Mouse (Mus musculus): Measurements from ENCODE around the gene Tcf12. TPM values are rescaled to one million over a fixed set of nuclear protein-coding genes. Genes with fewer than 3 reads are reported as not detected.

The Tcf12 gene
- polyA plus RNA-seq, 1 experiment from 2014 or later = 80.0 TPM

DNA sequence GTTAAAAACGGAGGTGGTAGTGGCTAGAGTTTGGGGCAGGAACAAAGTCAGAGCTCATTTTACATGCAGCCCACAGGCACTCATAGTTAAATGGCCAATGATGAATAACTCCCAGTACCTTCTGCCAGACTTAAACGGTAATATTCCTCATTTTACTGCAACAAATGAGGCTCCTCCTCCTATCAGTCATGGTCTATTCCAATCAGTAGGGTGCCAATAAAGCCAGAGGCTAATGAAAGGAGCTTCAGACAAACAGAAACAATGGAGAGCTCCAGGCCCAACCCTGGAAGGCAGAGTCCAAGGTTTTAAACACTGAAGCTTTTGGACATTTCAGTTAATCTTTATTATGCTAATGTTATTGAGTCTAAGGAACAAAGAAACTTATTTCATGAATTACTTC, 232.3 kb downstream of the Tcf12 start:
- no peak overlapping the region for H3K9ac ChIP-seq (replicated peaks; ENCODE audit: low read depth, low read length)
- no peaks in the 10 kb centered on the region for H3K27me3 ChIP-seq (ENCODE audit: control insufficient read depth, insufficient read depth, low read length)
- peak overlapping the region; percentile 72; the same call in 1 of the 2 replicates for H3K27ac ChIP-seq (ENCODE audit: low read length)
- no peak for ATAC-seq (ENCODE audit: insufficient number of reproducible peaks, insufficient read depth, low FRiP score, low read depth)
- H3K36me3 ChIP-seq (ENCODE audit: control insufficient read depth, insufficient read depth, low read length) = peaks cover 10% of the 10 kb centered on the region
- H3K4me3 ChIP-seq (ENCODE audit: low read depth, low read length) = no peak overlapping the region
- 21% methylated on average over 2 of the region's 2 CpGs for WGBS
- H3K4me2 ChIP-seq (replicated peaks; ENCODE audit: low read depth, low read length) = no peak overlapping the region
- peaks cover 23% of the 10 kb centered on the region for H3K4me1 ChIP-seq (ENCODE audit: control insufficient read depth, insufficient read depth, low read length)
- H3K9me3 ChIP-seq (ENCODE audit: control insufficient read depth, low read depth, low read length) = no peaks in the 10 kb centered on the region

DNA sequence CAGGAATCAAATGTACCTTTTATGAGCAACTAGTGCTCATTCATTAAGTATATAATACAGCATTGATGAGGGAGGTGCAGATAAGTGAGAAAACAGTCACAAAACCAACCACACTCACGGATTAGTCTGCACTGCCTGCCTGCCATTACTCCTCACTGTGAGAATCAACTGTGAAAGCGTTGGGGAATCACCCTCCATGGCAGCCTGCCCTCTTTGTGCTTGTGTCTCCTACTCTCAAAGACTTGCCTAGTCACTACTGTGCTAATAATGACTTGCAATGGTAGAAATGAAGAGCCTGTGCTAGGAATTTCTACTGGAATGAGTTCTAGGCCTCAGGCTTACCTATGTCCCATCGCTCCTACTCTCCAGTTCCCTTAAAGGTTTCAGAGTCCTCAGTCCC, 233.8 kb downstream of the Tcf12 start:
- Histone ChIP-seq H3K9me3 (ENCODE audit: control insufficient read depth, low read depth, low read length) (no peaks in the 10 kb centered on the region), H3K4me1 (ENCODE audit: control insufficient read depth, insufficient read depth, low read length) (peaks cover 23% of the 10 kb centered on the region), H3K36me3 (ENCODE audit: control insufficient read depth, insufficient read depth, low read length) (peaks cover 9% of the 10 kb centered on the region; the same call in 1 of the 2 replicates), H3K9ac (replicated peaks; ENCODE audit: low read depth, low read length) (no peak overlapping the region), H3K27me3 (ENCODE audit: control insufficient read depth, insufficient read depth, low read length) (no peaks in the 10 kb centered on the region), H3K27ac (ENCODE audit: low read length) (no peak overlapping the region), H3K4me3 (ENCODE audit: low read depth, low read length) (no peak overlapping the region), H3K4me2 (replicated peaks; ENCODE audit: low read depth, low read length) (no peak overlapping the region)
- WGBS = 86% methylated on average over 3 of the region's 3 CpGs
- no peak for ATAC-seq (ENCODE audit: insufficient number of reproducible peaks, insufficient read depth, low FRiP score, low read depth)

DNA sequence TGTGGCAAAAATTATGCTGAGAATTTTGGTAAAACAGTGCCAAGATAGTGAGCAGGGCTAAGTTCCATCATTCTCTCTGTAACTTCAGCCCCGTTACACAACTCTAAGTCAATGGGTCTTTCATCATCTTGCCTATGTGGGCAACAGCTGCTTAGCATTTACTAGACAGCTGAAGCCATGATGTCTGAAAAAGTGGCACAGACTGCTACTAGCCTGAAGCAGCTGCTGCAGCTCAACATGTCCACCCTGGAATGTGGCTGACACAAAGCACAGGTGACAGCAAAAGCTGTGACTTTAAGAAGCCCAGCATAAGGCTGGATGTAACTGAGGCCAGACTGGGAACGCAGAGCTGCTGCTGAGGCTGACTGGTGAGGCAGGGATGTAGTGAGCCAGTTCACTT, 236.9 kb downstream of the Tcf12 start:
- no peaks in the 10 kb centered on the region for H3K9me3 ChIP-seq (ENCODE audit: control insufficient read depth, low read depth, low read length)
- peaks cover 5% of the 10 kb centered on the region; the same call in 1 of the 2 replicates for H3K4me1 ChIP-seq (ENCODE audit: control insufficient read depth, insufficient read depth, low read length)
- H3K4me2 ChIP-seq (replicated peaks; ENCODE audit: low read depth, low read length) = no peak overlapping the region
- WGBS = 60% methylated on average over 2 of the region's 2 CpGs
- ATAC-seq (ENCODE audit: insufficient number of reproducible peaks, insufficient read depth, low FRiP score, low read depth) = no peak
- H3K4me3 ChIP-seq (ENCODE audit: low read depth, low read length) = no peak overlapping the region
- peaks cover 10% of the 10 kb centered on the region; the same call in 1 of the 2 replicates for H3K36me3 ChIP-seq (ENCODE audit: control insufficient read depth, insufficient read depth, low read length)
- H3K27me3 ChIP-seq (ENCODE audit: control insufficient read depth, insufficient read depth, low read length) = no peaks in the 10 kb centered on the region
- no peak overlapping the region for H3K27ac ChIP-seq (ENCODE audit: low read length)
- H3K9ac ChIP-seq (replicated peaks; ENCODE audit: low read depth, low read length) = no peak overlapping the region

DNA sequence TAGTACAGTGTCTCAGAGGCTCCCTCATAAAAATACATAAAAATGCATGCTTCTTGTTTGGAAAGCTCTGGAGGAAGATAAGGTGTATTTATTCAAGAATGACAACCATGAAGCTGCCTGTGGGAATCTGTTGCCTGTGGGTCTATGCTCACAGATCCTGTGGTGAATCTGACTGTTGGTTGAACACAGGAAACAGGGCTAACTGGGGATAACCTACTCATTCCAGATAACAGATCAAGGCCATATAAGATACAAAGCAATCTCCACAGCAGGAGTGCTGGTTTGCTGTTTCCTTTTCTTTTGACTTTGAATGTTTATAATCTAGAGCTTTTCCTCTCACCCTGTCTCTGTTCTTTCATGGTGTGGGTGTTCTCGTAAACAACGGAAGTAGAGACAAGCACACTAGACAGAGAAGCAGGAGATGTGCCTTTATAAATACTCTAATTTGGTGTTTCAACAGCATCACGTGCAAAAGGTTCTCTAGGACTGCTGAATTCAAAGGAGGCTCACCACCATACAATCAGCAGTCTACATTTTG, 237.6 kb downstream of the Tcf12 start:
- H3K36me3 ChIP-seq (ENCODE audit: control insufficient read depth, insufficient read depth, low read length) = peaks cover 10% of the 10 kb centered on the region; the same call in 1 of the 2 replicates
- H3K4me2 ChIP-seq (replicated peaks; ENCODE audit: low read depth, low read length) = no peak overlapping the region
- WGBS = 76% methylated on average over 3 of the region's 3 CpGs
- H3K4me1 ChIP-seq (ENCODE audit: control insufficient read depth, insufficient read depth, low read length) = 0 out of 2 replicates have a peak, but pooled peaks cover under 1% of the 10 kb centered on the region
- H3K9me3 ChIP-seq (ENCODE audit: control insufficient read depth, low read depth, low read length) = no peaks in the 10 kb centered on the region
- no peak for ATAC-seq (ENCODE audit: insufficient number of reproducible peaks, insufficient read depth, low FRiP score, low read depth)
- no peak overlapping the region for H3K27ac ChIP-seq (ENCODE audit: low read length)
- no peaks in the 10 kb centered on the region for H3K27me3 ChIP-seq (ENCODE audit: control insufficient read depth, insufficient read depth, low read length)
- no peak overlapping the region for H3K9ac ChIP-seq (replicated peaks; ENCODE audit: low read depth, low read length)
- H3K4me3 ChIP-seq (ENCODE audit: low read depth, low read length) = no peak overlapping the region

DNA sequence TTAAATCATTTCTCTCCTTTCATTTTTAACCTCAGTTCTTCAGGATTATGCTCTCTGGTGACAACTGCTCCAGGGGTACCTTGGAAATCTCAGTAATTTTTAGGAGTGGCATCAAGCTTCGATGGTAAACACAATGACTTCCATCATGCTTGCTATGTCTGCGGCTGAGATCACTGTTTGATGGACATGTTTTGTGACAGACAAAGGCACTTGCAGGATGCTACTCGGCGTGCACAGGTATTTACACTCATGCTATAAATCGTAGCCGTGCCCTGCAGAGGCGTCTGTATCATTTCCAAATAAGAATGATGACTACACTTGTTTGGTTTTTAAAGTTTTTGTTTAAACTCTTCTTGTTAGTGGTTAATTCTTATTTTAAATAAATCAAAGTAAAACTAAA, 248.3 kb downstream of the Tcf12 start:
- H3K27me3 ChIP-seq (ENCODE audit: control insufficient read depth, insufficient read depth, low read length) = no peaks in the 10 kb centered on the region
- WGBS = 51% methylated on average over 7 of the region's 7 CpGs
- H3K4me1 ChIP-seq (ENCODE audit: control insufficient read depth, insufficient read depth, low read length) = no peaks in the 10 kb centered on the region
- ATAC-seq (ENCODE audit: insufficient number of reproducible peaks, insufficient read depth, low FRiP score, low read depth) = no peak
- H3K36me3 ChIP-seq (ENCODE audit: control insufficient read depth, insufficient read depth, low read length) = peaks cover 16% of the 10 kb centered on the region
- H3K4me3 ChIP-seq (ENCODE audit: low read depth, low read length) = no peak overlapping the region
- H3K27ac ChIP-seq (ENCODE audit: low read length) = no peak overlapping the region
- H3K4me2 ChIP-seq (replicated peaks; ENCODE audit: low read depth, low read length) = no peak overlapping the region
- H3K9ac ChIP-seq (replicated peaks; ENCODE audit: low read depth, low read length) = no peak overlapping the region
- H3K9me3 ChIP-seq (ENCODE audit: control insufficient read depth, low read depth, low read length) = no peaks in the 10 kb centered on the region

DNA sequence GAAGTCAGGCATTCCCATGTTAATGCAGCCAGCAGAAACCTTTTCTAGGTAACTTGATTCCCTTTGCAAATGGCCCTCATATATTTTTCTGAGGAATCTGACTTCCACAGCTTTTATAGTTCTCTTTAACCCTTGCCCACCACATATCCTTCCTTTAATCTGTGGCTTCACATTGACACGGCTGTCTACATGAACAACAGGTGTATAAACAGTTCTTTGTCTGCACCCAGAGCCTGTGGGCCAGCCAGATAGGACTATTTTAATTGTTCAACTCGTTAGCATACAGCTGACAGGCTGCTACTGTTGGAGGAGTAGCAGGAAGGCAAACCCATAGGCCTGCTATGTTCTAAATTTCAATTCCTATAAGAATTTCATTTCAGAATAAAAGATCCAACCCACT, 250.0 kb downstream of the Tcf12 start:
- Histone ChIP-seq H3K4me2 (replicated peaks; ENCODE audit: low read depth, low read length) (no peak overlapping the region), H3K9me3 (ENCODE audit: control insufficient read depth, low read depth, low read length) (no peaks in the 10 kb centered on the region), H3K4me1 (ENCODE audit: control insufficient read depth, insufficient read depth, low read length) (no peaks in the 10 kb centered on the region), H3K9ac (replicated peaks; ENCODE audit: low read depth, low read length) (no peak overlapping the region), H3K27ac (ENCODE audit: low read length) (no peak overlapping the region), H3K27me3 (ENCODE audit: control insufficient read depth, insufficient read depth, low read length) (no peaks in the 10 kb centered on the region), H3K36me3 (ENCODE audit: control insufficient read depth, insufficient read depth, low read length) (peaks cover 13% of the 10 kb centered on the region), H3K4me3 (ENCODE audit: low read depth, low read length) (no peak overlapping the region)
- no peak for ATAC-seq (ENCODE audit: insufficient number of reproducible peaks, insufficient read depth, low FRiP score, low read depth)
- WGBS = 37% methylated on average over 2 of the region's 2 CpGs

DNA sequence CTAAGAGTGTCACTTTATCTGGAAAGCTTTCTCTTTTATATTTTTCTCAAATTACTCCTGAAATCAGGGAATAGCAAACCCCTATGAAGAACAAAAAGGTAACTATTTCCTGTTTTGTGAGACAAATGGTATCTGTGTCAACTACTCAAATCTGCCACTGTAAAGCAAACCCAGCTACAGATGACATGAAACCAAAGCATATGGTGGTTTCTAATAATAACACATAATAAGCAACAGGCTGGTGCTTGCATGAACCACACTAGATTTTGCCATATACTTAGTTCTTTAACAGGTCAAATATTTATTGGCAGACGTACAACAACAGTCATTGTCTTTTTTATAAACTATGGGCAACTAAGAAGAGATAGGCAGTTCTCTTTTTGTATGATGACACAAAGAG, 253.7 kb downstream of the Tcf12 start:
- peaks cover 42% of the 10 kb centered on the region for H3K36me3 ChIP-seq (ENCODE audit: control insufficient read depth, insufficient read depth, low read length)
- ATAC-seq (ENCODE audit: insufficient number of reproducible peaks, insufficient read depth, low FRiP score, low read depth) = no peak
- H3K9me3 ChIP-seq (ENCODE audit: control insufficient read depth, low read depth, low read length) = no peaks in the 10 kb centered on the region
- WGBS = 84% methylated on average over 1 of the region's 1 CpGs
- H3K9ac ChIP-seq (replicated peaks; ENCODE audit: low read depth, low read length) = no peak overlapping the region
- no peak overlapping the region for H3K4me2 ChIP-seq (replicated peaks; ENCODE audit: low read depth, low read length)
- no peaks in the 10 kb centered on the region for H3K4me1 ChIP-seq (ENCODE audit: control insufficient read depth, insufficient read depth, low read length)
- no peak overlapping the region for H3K27ac ChIP-seq (ENCODE audit: low read length)
- H3K27me3 ChIP-seq (ENCODE audit: control insufficient read depth, insufficient read depth, low read length) = no peaks in the 10 kb centered on the region
- H3K4me3 ChIP-seq (ENCODE audit: low read depth, low read length) = no peak overlapping the region

DNA sequence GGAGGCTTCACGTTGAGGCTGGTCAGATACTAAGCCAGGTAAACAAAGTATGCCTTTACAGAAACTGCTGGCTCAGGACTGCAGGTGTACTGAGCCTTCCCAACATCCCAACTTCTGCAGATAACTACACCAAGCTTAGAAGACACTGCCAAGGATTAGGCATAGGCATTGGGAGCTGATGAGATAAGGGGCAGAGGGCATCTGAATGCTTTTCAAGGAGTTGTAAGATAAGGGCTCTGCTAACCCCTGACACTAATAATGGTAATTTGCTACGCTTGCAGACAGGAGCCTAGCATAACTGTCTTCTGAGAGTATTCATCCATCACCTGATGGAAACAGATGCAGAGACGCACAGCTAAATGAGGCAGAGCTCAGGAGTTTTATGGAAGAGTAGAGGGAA, 257.8 kb downstream of the Tcf12 start:
- H3K9ac ChIP-seq (replicated peaks; ENCODE audit: low read depth, low read length) = no peak overlapping the region
- H3K9me3 ChIP-seq (ENCODE audit: control insufficient read depth, low read depth, low read length) = no peaks in the 10 kb centered on the region
- no peak overlapping the region for H3K4me3 ChIP-seq (ENCODE audit: low read depth, low read length)
- H3K27ac ChIP-seq (ENCODE audit: low read length) = no peak overlapping the region
- H3K27me3 ChIP-seq (ENCODE audit: control insufficient read depth, insufficient read depth, low read length) = no peaks in the 10 kb centered on the region
- H3K36me3 ChIP-seq (ENCODE audit: control insufficient read depth, insufficient read depth, low read length) = peaks cover 54% of the 10 kb centered on the region
- H3K4me2 ChIP-seq (replicated peaks; ENCODE audit: low read depth, low read length) = no peak overlapping the region
- H3K4me1 ChIP-seq (ENCODE audit: control insufficient read depth, insufficient read depth, low read length) = no peaks in the 10 kb centered on the region
- WGBS = 65% methylated on average over 3 of the region's 3 CpGs
- no peak for ATAC-seq (ENCODE audit: insufficient number of reproducible peaks, insufficient read depth, low FRiP score, low read depth)

DNA sequence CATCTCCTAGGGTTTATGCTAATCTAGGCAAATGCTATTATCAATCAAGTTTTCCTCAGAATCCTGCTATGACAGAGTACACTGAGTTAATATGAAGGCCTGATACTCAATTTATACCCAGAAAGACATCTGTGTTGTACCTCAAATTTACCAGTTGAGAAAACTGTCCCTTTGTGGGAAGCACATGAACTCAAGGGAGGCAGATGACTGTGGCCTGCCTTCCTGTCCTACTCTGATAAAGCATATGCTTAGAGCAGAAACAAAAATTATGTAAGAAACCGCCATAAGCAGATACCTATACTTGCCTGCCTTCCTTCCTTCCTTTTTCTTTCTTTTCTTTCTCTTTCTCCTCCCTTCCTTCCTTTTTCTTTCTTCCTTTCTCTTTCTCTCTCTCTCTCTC, 261.4 kb downstream of the Tcf12 start:
- 93% methylated on average over 1 of the region's 1 CpGs for WGBS
- H3K36me3 ChIP-seq (ENCODE audit: control insufficient read depth, insufficient read depth, low read length) = peaks cover 68% of the 10 kb centered on the region

More for the DNA sequence above, 261.4 kb downstream of the Tcf12 start:
- H3K27me3 ChIP-seq (ENCODE audit: control insufficient read depth, insufficient read depth, low read length) = no peaks in the 10 kb centered on the region
- no peaks in the 10 kb centered on the region for H3K4me1 ChIP-seq (ENCODE audit: control insufficient read depth, insufficient read depth, low read length)
- H3K27ac ChIP-seq (ENCODE audit: low read length) = no peak overlapping the region
- no peak overlapping the region for H3K9ac ChIP-seq (replicated peaks; ENCODE audit: low read depth, low read length)
- H3K9me3 ChIP-seq (ENCODE audit: control insufficient read depth, low read depth, low read length) = no peaks in the 10 kb centered on the region
- no peak overlapping the region for H3K4me2 ChIP-seq (replicated peaks; ENCODE audit: low read depth, low read length)
- no peak for ATAC-seq (ENCODE audit: insufficient number of reproducible peaks, insufficient read depth, low FRiP score, low read depth)
- no peak overlapping the region for H3K4me3 ChIP-seq (ENCODE audit: low read depth, low read length)

All from stomach, embryonic 14.5 days (tissue).